Mouse (Mus musculus) CH12.LX (cell line): ENCODE results near the gene D630039A03Rik. TPM values are rescaled to one million over a fixed set of nuclear protein-coding genes. Genes with fewer than 3 reads are reported as not detected.

Experiments
- DNase-seq: peaks from one replicate; pipeline ENCODE4 v3.0.0-alpha.2; 2013; ENCODE audit errors: extremely low read depth
- H3K27ac ChIP-seq: 2 replicates; pipeline ENCODE4 v1.5.1; 2012; ENCODE audit warnings: low read depth, mild to moderate bottlenecking, control low read depth, moderate library complexity; ENCODE audit not compliant: insufficient read depth
- H3K27me3 ChIP-seq: replicated peaks from 2 replicates; pipeline ENCODE3; 2012; ENCODE audit warnings: inconsistent platforms
- H3K36me3 ChIP-seq, 2 experiments: replicated peaks in 1 of 2; 2 replicates each; pipeline versions ENCODE3 to v1.6.1; 2012; ENCODE audit warnings: inconsistent platforms in 1 of 2, low read length in 1 of 2, mild to moderate bottlenecking in 1 of 2, mixed read lengths in 1 of 2, moderate library complexity in 1 of 2; ENCODE audit not compliant: control insufficient read depth in 1 of 2, insufficient read depth in 1 of 2
- H3K4me1 ChIP-seq, 2 experiments: 2 replicates each; pipeline ENCODE4 v1.6.1; 2012; ENCODE audit warnings: inconsistent platforms in 1 of 2, moderate library complexity in 1 of 2; ENCODE audit not compliant: insufficient read depth in 2 of 2, control insufficient read depth in 1 of 2
- H3K4me2 ChIP-seq: 2 replicates; pipeline ENCODE4 v1.6.1; 2012; ENCODE audit warnings: low read depth, mild to moderate bottlenecking, control low read depth; ENCODE audit not compliant: poor library complexity, insufficient read depth, severe bottlenecking
- H3K4me3 ChIP-seq, 3 experiments: fragments of 150-350 bp in 1 of 3; sonication (generic) in 1 of 3; replicated peaks in 1 of 3; 2 replicates each; pipeline versions ENCODE3 to v1.5.1; 2011 to 2012; ENCODE audit warnings: low read depth in 2 of 3, low read length in 2 of 3, mild to moderate bottlenecking in 2 of 3, moderate library complexity in 2 of 3, control low read depth in 1 of 3, improper control_type of control experiment in 1 of 3, inconsistent platforms in 1 of 3, mixed read lengths in 1 of 3; ENCODE audit not compliant: poor library complexity in 1 of 3
- H3K79me2 ChIP-seq: replicated peaks from 2 replicates; pipeline ENCODE4 v1.6.1; 2012; ENCODE audit warnings: mild to moderate bottlenecking, moderate library complexity; ENCODE audit not compliant: control insufficient read depth, poor library complexity, insufficient read depth, severe bottlenecking; ENCODE audit errors: extremely low read depth
- H3K9ac ChIP-seq: 2 replicates; pipeline ENCODE4 v1.6.1; 2012; ENCODE audit warnings: low read depth, mild to moderate bottlenecking, control low read depth, moderate library complexity; ENCODE audit not compliant: insufficient read depth
- H3K9me3 ChIP-seq: replicated peaks from 2 replicates; pipeline ENCODE3; 2012; ENCODE audit warnings: low read length, inconsistent platforms, mixed read lengths
- CHD1 ChIP-seq: IDR thresholded peaks from 2 replicates; pipeline ENCODE4 v1.6.1; 2012; ENCODE audit warnings: low read depth, low read length, improper control_type of control experiment, inconsistent platforms
- E2F4 ChIP-seq: IDR thresholded peaks from 2 replicates; pipeline ENCODE4 v1.6.1; 2011; ENCODE audit warnings: low read depth, low read length, improper control_type of control experiment; ENCODE audit not compliant: insufficient replicate concordance
- EP300 ChIP-seq: IDR thresholded peaks from 2 replicates; pipeline ENCODE4 v1.6.1; 2011; ENCODE audit warnings: low read length, improper control_type of control experiment
- ETS1 ChIP-seq: conservative IDR thresholded peaks from 2 replicates; pipeline ENCODE4 v1.6.1; 2012; ENCODE audit warnings: low read depth, mild to moderate bottlenecking, inconsistent platforms, low read length, improper control_type of control experiment, moderate library complexity
- HCFC1 ChIP-seq: IDR thresholded peaks from 2 replicates; pipeline ENCODE4 v1.6.1; 2012; ENCODE audit warnings: low read depth, mild to moderate bottlenecking, inconsistent platforms, low read length, improper control_type of control experiment
- JUN ChIP-seq: IDR thresholded peaks from 2 replicates; pipeline ENCODE4 v1.6.1; 2011; ENCODE audit warnings: low read depth, mild to moderate bottlenecking, low read length, improper control_type of control experiment, moderate library complexity; ENCODE audit not compliant: insufficient read depth
- JUND ChIP-seq: conservative IDR thresholded peaks from 2 replicates; pipeline ENCODE4 v1.6.1; 2011; ENCODE audit warnings: low read depth, low read length, improper control_type of control experiment
- KAT2A ChIP-seq: IDR thresholded peaks from 2 replicates; pipeline ENCODE4 v1.6.1; 2012; ENCODE audit warnings: low read length, improper control_type of control experiment, inconsistent platforms; ENCODE audit not compliant: insufficient replicate concordance
- MAX ChIP-seq: IDR thresholded peaks from 2 replicates; pipeline ENCODE4 v1.6.1; 2011; ENCODE audit warnings: low read length, improper control_type of control experiment
- MEF2A ChIP-seq: IDR thresholded peaks from 2 replicates; pipeline ENCODE4 v1.6.1; 2014; ENCODE audit warnings: low read depth, mild to moderate bottlenecking, inconsistent platforms, low read length, improper control_type of control experiment, borderline replicate concordance
- NELFE ChIP-seq: IDR thresholded peaks from 2 replicates; pipeline ENCODE4 v1.6.1; 2011; ENCODE audit warnings: low read depth, low read length, improper control_type of control experiment
- POLR2AphosphoS2 ChIP-seq: IDR thresholded peaks from 2 replicates; pipeline ENCODE4 v1.6.1; 2011; ENCODE audit warnings: low read depth, low read length, improper control_type of control experiment
- RAD21 ChIP-seq: IDR thresholded peaks from 2 replicates; pipeline ENCODE4 v1.6.1; 2011; ENCODE audit warnings: low read depth, mild to moderate bottlenecking, low read length, improper control_type of control experiment, moderate library complexity
- TCF12 ChIP-seq: IDR thresholded peaks from 2 replicates; pipeline ENCODE4 v1.6.1; 2014; ENCODE audit warnings: low read depth, mild to moderate bottlenecking, inconsistent platforms, low read length, improper control_type of control experiment
- USF1 ChIP-seq: IDR thresholded peaks from 2 replicates; pipeline ENCODE4 v1.6.1; 2014; ENCODE audit warnings: low read depth, mild to moderate bottlenecking, inconsistent platforms, low read length, improper control_type of control experiment
- USF2 ChIP-seq: conservative IDR thresholded peaks from 2 replicates; pipeline ENCODE4 v1.6.1; 2011; ENCODE audit warnings: low read depth, low read length, improper control_type of control experiment
- ZC3H11A ChIP-seq: IDR thresholded peaks from 2 replicates; pipeline ENCODE4 v1.6.1; 2012; ENCODE audit warnings: low read depth, mild to moderate bottlenecking, inconsistent platforms, low read length, improper control_type of control experiment
- ZKSCAN1 ChIP-seq: IDR thresholded peaks from 2 replicates; pipeline ENCODE4 v1.6.1; 2012; ENCODE audit warnings: low read depth, inconsistent platforms, low read length, improper control_type of control experiment, borderline replicate concordance
- ZMIZ1 ChIP-seq: IDR thresholded peaks from 2 replicates; pipeline ENCODE4 v1.6.1; 2012; ENCODE audit warnings: low read depth, mild to moderate bottlenecking, inconsistent platforms, low read length, improper control_type of control experiment
- dilution Hi-C: fragments of 300-500 bp; cut with MboI; formaldehyde crosslinking; loops from 2 replicates; pipeline ENCODE4 v1.14.3; 2020; ENCODE audit warnings: low sequenced_read_pairs; ENCODE audit not compliant: extremely low pct_unique_long_range_greater_than_20kb, extremely low pct_ligation_motif_present
- in situ Hi-C: fragments of 300-500 bp; cut with MboI; formaldehyde crosslinking; loops from 3 replicates; pipeline ENCODE4 v1.14.3; 2019; ENCODE audit warnings: low sequenced_read_pairs, low pct_ligation_motif_present, low pct_unique_long_range_greater_than_20kb, mixed read lengths
- polyA plus RNA-seq: library from polyadenylated mRNA; unstranded; fragments of >175 nt; gene quantifications from 2 replicates; pipeline ENCODE4 v1.2.1, GENCODE M21; 2012; ENCODE audit warnings: low read depth; ENCODE audit not compliant: insufficient read length
- total RNA-seq, 2 experiments: library from RNA; depleted of rRNA; stranded (reverse); fragments of 300-350 nt in 1 of 2; fragments of >200 nt in 1 of 2; gene quantifications; 2 replicates each; pipeline ENCODE4 v1.2.3; 2012 to 2014

The D630039A03Rik gene
- total and polyA plus RNA-seq, 3 experiments, result not detected

DNA sequence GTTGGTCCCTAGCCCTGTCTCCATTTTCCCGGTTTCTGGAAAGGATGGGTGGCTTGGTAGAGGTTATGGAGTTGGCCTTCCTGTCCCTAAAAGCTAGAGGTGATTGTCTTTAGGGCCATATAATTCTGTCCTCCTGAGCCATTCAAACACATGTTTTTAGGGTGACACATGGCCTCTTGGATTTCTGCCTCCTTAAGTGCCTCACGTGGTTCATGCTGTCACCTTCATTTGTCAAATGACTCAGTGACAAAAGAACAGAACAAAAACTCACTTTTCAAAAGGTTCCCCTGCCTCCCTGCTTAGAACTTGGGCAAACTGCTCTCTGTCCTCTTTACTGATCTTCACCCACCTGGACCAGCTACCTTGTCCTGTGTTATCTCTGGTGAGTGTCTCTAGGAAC, 30.9 kb downstream of the D630039A03Rik start:
- H3K4me2 ChIP-seq, result no peak overlapping the region
- H3K9ac ChIP-seq, result no peak overlapping the region
- H3K4me1 ChIP-seq, result peaks cover 6 to 15% of the 10 kb centered on the region in 2 experiments; a peak in 2 of 4 replicates
- H3K79me2 ChIP-seq, result no peaks in the 10 kb centered on the region
- no peak for DNase-seq
- H3K4me3 ChIP-seq, result no peak overlapping the region
- dilution Hi-C loops, result no loop called here
- no peaks in the 10 kb centered on the region for H3K27me3 ChIP-seq
- H3K27ac ChIP-seq, result no peak overlapping the region
- in situ Hi-C loops, result no loop called here
- no peaks in the 10 kb centered on the region for H3K9me3 ChIP-seq
- no peaks in the 10 kb centered on the region for H3K36me3 ChIP-seq
- TF ChIP-seq JUN (no peak), ETS1 (no peak), USF1 (no peak), POLR2AphosphoS2 (no peak), EP300 (no peak), JUND (no peak), MEF2A (no peak)

GRCm38 (mm10) chr4:57884511-57884910, 31.6 kb downstream of the D630039A03Rik start:
- H3K36me3 ChIP-seq, result no peaks in the 10 kb centered on the region
- no peak for DNase-seq
- H3K79me2 ChIP-seq, result no peaks in the 10 kb centered on the region
- H3K4me1 ChIP-seq, result peaks cover 6 to 18% of the 10 kb centered on the region in 2 experiments; a peak in 2 of 4 replicates
- in situ Hi-C loops, result loop anchor here (5.0 kb wide), 1 partner anchor 212 kb away; no protein-coding TSS in a partner anchor
- no peaks in the 10 kb centered on the region for H3K27me3 ChIP-seq
- TF ChIP-seq EP300 (no peak), TCF12 (no peak), ZMIZ1 (no peak), USF2 (no peak), RAD21 (no peak), JUND (no peak), E2F4 (no peak), ZC3H11A (no peak), JUN (no peak), MAX (no peak), HCFC1 (no peak), CHD1 (no peak), NELFE (no peak), KAT2A (no peak), ZKSCAN1 (no peak), MEF2A (no peak), ETS1 (no peak)
- H3K27ac ChIP-seq, result no peak overlapping the region
- no peak overlapping the region for H3K4me2 ChIP-seq
- dilution Hi-C loops, result no loop called here
- H3K9ac ChIP-seq, result no peak overlapping the region
- H3K9me3 ChIP-seq, result no peaks in the 10 kb centered on the region
- no peak overlapping the region for H3K4me3 ChIP-seq
